In genomic region chr4:148867721-148868397, GRCm38 (mm10) we compare ENCODE assay signal across 8 mouse cellular contexts.
DNase-seq lines count a peak whose midpoint lies in the region; ATAC-seq and TF ChIP-seq lines count a peak whose summit lies in the region.

No protein-coding gene starts in this region.

- peaks cover 25% of the 10 kb centered on the region for H3K27me3 ChIP-seq in midbrain, postnatal 0 days (ENCODE audit: insufficient read depth, low read length)

- peak; percentile 81 for ATAC-seq in midbrain, postnatal 0 days (ENCODE audit: low FRiP score)

- H3K4me2 ChIP-seq in midbrain, postnatal 0 days (ENCODE audit: low read depth, low read length, poor library complexity, severe bottlenecking) = no peak overlapping the region

- TF ChIP-seq CTCF in midbrain, postnatal 0 days (IDR thresholded peaks at IDR 0.05) = no peak

- no peak overlapping the region for H3K27ac ChIP-seq in midbrain, postnatal 0 days (ENCODE audit: low read depth, low read length)

- peak; percentile 36 for DNase-seq in cerebellum, adult 11-12 months
- no peak for DNase-seq in cerebellum, adult 8-10 months
- DNase-seq in urinary bladder, postnatal 14 days (ENCODE audit: low spot score) = peak; percentile 63
- DNase-seq in urinary bladder, postnatal 10 days (ENCODE audit: low spot score) = no peak
- peak; percentile 93 for DNase-seq in kidney, adult 9 months
- peak; percentile 96 for DNase-seq in midbrain, postnatal 0 days (ENCODE audit: low spot score)
- no peak for DNase-seq in urinary bladder, postnatal 25 days (ENCODE audit: low spot score)
- DNase-seq in frontal cortex, postnatal 10 days (ENCODE audit: low spot score in 2 of 2) = no peak

- no peaks in the 10 kb centered on the region for H3K36me3 ChIP-seq in midbrain, postnatal 0 days (ENCODE audit: insufficient read depth, low read length)

- no peak overlapping the region for H3K4me3 ChIP-seq in midbrain, postnatal 0 days (ENCODE audit: low read depth, low read length)

- no peaks in the 10 kb centered on the region for H3K9me3 ChIP-seq in midbrain, postnatal 0 days (ENCODE audit: low read length)

- no peak overlapping the region for H3K9ac ChIP-seq in midbrain, postnatal 0 days (replicated peaks; ENCODE audit: low read length, poor library complexity, severe bottlenecking)

- WGBS in midbrain, postnatal 0 days = 53% methylated on average over 11 of the region's 11 CpGs

- H3K4me1 ChIP-seq in midbrain, postnatal 0 days (ENCODE audit: insufficient read depth, low read length) = no peaks in the 10 kb centered on the region

Comparison
In these comparisons a context has a peak if more than half of its experiments do, and no peak if none do; other contexts are left out.
1. DNase-seq: peak in cerebellum, adult 11-12 months (single experiment), urinary bladder, postnatal 14 days (single experiment), kidney, adult 9 months (single experiment) and midbrain, postnatal 0 days (single experiment); none in cerebellum, adult 8-10 months (single experiment), urinary bladder, postnatal 10 days (single experiment), urinary bladder, postnatal 25 days (single experiment) and frontal cortex, postnatal 10 days (0 of 2).